Mouse (Mus musculus) hindbrain, embryonic 16.5 days (tissue): ENCODE measurements around the gene Ppp1r12b. TPM values are rescaled to one million over a fixed set of nuclear protein-coding genes. Genes with fewer than 3 reads are reported as not detected.

Experiments
- ATAC-seq: fragments of 200-750 bp; cut with Nextera tagmentation; 2 replicates; pipeline ENCODE4 v1.8.0; 2017; ENCODE audit warnings: moderate TSS enrichment, moderate library complexity
- H3K27ac ChIP-seq: fragments of 300-500 bp; sonication (generic); 2 replicates; pipeline ENCODE4 v1.5.1; 2014; ENCODE audit warnings: low read depth, mild to moderate bottlenecking, control low read depth, low read length, moderate library complexity
- H3K27me3 ChIP-seq: fragments of 300-500 bp; sonication (generic); replicated peaks from 2 replicates; pipeline ENCODE4 v1.6.1; 2014; ENCODE audit warnings: low read length; ENCODE audit not compliant: control insufficient read depth, insufficient read depth
- H3K36me3 ChIP-seq: fragments of 300-500 bp; sonication (generic); 2 replicates; pipeline ENCODE4 v1.6.1; 2014; ENCODE audit warnings: mild to moderate bottlenecking, low read length, moderate library complexity, mixed read lengths; ENCODE audit not compliant: control insufficient read depth, insufficient read depth
- H3K4me1 ChIP-seq: fragments of 300-500 bp; sonication (generic); 2 replicates; pipeline ENCODE4 v1.6.1; 2014; ENCODE audit warnings: low read depth, low read length; ENCODE audit not compliant: control insufficient read depth, insufficient read depth
- H3K4me2 ChIP-seq: fragments of 300-500 bp; sonication (generic); 2 replicates; pipeline ENCODE4 v1.6.1; 2014; ENCODE audit warnings: mild to moderate bottlenecking, low read length, control low read depth, moderate library complexity
- H3K4me3 ChIP-seq: fragments of 300-500 bp; sonication (generic); 2 replicates; pipeline ENCODE4 v1.5.1; 2014; ENCODE audit warnings: mild to moderate bottlenecking, low read length, control low read depth, moderate library complexity
- H3K9ac ChIP-seq: fragments of 300-500 bp; sonication (generic); 2 replicates; pipeline ENCODE4 v1.6.1; 2014; ENCODE audit warnings: low read depth, mild to moderate bottlenecking, control low read depth, low read length, moderate library complexity
- H3K9me3 ChIP-seq: fragments of 300-500 bp; sonication (generic); 2 replicates; pipeline ENCODE4 v1.6.1; 2014; ENCODE audit warnings: mild to moderate bottlenecking, low read length, moderate library complexity; ENCODE audit not compliant: control insufficient read depth
- WGBS: fragments of 180-500 bp; shearing (Covaris S2); extraction: QIAGEN DNeasy Blood & Tissue Kit; methylation state at CpG from one replicate; pipeline ENCODE4 v1.1.7; 2014; 5-methylcytosine and 5-hydroxymethylcytosine counted together
- polyA plus RNA-seq: library from polyadenylated mRNA; unstranded; fragments of >200 nt; fragmentation: Nextera tagmentation; extraction: Ambion mirVana; gene quantifications from 2 replicates; pipeline ENCODE4 v1.2.1, GENCODE M21; 2015

Ppp1r12b gene
- polyA plus RNA-seq, 1 experiment from 2014 or later = 13.4 TPM

DNA sequence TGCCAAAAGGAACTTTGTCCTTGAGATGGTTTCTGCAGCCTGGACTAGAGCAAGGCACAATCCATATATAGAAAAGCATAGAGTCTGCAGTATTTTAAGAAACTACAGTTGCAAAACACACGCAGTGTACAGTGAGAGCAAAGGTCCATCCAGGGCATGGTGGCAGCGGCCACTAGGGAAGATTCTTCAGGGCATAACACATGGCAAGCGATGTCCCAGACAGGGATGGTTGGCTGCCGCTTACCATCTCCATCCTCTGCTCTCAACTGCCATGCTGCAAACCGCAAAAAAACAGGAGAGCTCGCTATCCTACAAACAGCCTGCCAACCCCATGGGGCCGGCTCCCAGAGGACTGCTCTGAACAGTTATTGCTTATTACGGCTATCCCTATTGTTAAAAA lies 132.4 kb downstream of the Ppp1r12b start:
- 64% methylated on average over 8 of the region's 8 CpGs for WGBS
- no peak overlapping the region for H3K4me2 ChIP-seq
- H3K4me1 ChIP-seq = no peaks in the 10 kb centered on the region
- H3K36me3 ChIP-seq = no peaks in the 10 kb centered on the region
- no peaks in the 10 kb centered on the region for H3K9me3 ChIP-seq
- no peak overlapping the region for H3K9ac ChIP-seq
- ATAC-seq = no peak
- H3K4me3 ChIP-seq = no peak overlapping the region
- H3K27ac ChIP-seq = no peak overlapping the region
- H3K27me3 ChIP-seq = no peaks in the 10 kb centered on the region

DNA sequence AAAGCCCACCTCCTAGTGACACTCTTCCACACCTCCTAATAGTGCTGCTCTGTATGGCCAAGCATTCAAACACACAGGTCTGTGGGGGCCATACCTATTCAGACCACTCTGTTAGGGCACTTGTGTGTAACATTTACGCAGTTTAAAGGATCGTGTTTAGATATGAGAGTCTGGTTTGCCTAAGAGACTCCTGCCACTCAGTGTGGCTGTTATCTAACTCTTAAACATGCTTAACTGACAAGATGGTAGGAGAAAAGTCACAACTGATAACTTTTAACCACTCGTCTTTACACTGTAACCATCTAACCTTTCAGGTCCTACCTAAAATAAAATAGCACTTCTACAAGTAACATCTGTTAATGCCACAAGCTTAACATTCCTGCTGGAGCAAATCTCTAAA lies 134.9 kb downstream of the Ppp1r12b start:
- 93% methylated on average over 3 of the region's 3 CpGs for WGBS
- Histone ChIP-seq H3K9me3 (no peaks in the 10 kb centered on the region), H3K4me1 (peaks cover 5% of the 10 kb centered on the region; the same call in 1 of the 2 replicates), H3K4me2 (no peak overlapping the region), H3K36me3 (no peaks in the 10 kb centered on the region), H3K9ac (no peak overlapping the region), H3K4me3 (no peak overlapping the region), H3K27ac (no peak overlapping the region), H3K27me3 (no peaks in the 10 kb centered on the region)
- ATAC-seq = no peak

DNA sequence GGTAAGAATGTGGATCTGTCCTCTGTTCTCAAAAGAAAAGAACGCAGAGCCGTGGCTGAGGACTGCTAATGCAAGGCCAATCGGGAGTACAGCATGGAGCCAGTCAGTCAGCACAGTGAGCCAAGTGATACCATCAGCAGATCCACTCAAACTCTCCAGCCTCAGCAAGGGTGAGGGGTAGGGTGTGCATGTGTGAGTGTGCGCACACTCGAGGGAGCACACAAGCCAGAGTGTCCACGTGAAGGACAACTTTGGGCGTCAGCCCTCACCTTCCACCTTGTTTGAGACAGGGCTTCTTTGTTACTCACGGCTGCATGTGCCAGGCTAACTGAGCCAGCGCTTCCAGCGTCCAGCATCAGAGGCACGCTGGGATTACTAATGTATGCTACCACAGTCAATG lies 136.5 kb downstream of the Ppp1r12b start:
- Histone ChIP-seq H3K4me1 (peaks cover 5% of the 10 kb centered on the region; the same call in 1 of the 2 replicates), H3K4me2 (no peak overlapping the region), H3K9me3 (no peaks in the 10 kb centered on the region), H3K27ac (no peak overlapping the region), H3K4me3 (no peak overlapping the region), H3K27me3 (no peaks in the 10 kb centered on the region), H3K36me3 (no peaks in the 10 kb centered on the region), H3K9ac (no peak overlapping the region)
- WGBS = 94% methylated on average over 11 of the region's 11 CpGs
- ATAC-seq = no peak

DNA sequence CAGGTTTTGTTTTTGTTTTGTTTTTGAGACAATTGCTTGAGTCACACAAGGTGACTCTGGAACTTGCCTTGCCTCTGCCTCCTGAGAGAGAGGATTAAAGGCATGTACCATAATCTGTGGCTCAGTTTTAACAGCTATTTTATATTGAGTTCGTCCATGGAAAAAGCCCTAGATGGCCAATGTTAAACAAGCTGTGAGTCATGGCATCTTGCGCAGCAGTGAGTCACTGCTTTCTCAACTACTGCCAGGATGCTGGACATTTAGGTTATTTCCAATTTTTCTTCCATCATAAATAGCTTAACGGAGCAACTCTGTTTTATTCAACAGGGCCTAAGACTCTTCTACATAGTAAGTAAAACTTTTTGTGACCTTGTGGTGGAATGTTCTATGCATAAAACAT lies 137.0 kb downstream of the Ppp1r12b start:
- Histone ChIP-seq H3K27ac (no peak overlapping the region), H3K9ac (no peak overlapping the region), H3K4me1 (peaks cover 5% of the 10 kb centered on the region; the same call in 1 of the 2 replicates), H3K9me3 (no peaks in the 10 kb centered on the region), H3K4me3 (no peak overlapping the region), H3K4me2 (no peak overlapping the region), H3K27me3 (no peaks in the 10 kb centered on the region), H3K36me3 (no peaks in the 10 kb centered on the region)
- 94% methylated on average over 3 of the region's 3 CpGs for WGBS
- no peak for ATAC-seq

DNA sequence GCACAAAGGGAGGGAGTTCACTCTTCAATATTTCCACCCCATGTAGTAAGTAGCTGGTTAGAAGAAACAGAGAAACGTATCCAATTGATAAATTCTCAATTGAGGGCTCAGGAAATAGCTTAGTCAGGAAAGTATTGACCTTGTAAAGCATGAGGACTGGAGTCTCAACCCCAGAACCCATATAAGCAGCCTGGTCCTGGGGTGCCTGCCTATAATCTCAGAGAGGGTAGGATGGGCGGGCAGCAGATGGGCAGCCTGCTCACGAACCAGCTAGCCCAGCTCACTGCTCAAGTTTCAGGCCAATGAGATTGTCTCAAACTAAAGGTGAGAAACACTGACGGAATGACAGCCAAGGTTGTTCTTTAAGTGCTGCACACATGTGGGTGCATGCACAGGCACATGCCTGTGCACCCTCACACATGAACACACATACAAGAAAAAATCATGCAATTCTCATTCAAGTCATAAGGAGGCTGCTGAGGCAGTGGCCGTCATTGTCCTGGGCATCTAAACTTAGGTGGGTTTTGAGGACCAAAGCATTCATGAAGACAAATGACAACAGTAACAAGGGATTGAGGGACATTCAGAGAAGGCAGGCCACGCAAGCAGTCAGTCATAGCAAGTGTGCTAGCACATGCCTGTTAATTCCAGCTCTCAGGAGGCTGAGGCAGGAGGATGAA lies 137.7 kb downstream of the Ppp1r12b start:
- no peaks in the 10 kb centered on the region for H3K36me3 ChIP-seq
- H3K9me3 ChIP-seq = no peaks in the 10 kb centered on the region
- H3K4me2 ChIP-seq = no peak overlapping the region
- no peak for ATAC-seq
- H3K27ac ChIP-seq = no peak overlapping the region
- H3K4me3 ChIP-seq = no peak overlapping the region
- no peak overlapping the region for H3K9ac ChIP-seq
- H3K27me3 ChIP-seq = no peaks in the 10 kb centered on the region
- 96% methylated on average over 6 of the region's 6 CpGs for WGBS
- H3K4me1 ChIP-seq = peaks cover 5% of the 10 kb centered on the region; the same call in 1 of the 2 replicates

DNA sequence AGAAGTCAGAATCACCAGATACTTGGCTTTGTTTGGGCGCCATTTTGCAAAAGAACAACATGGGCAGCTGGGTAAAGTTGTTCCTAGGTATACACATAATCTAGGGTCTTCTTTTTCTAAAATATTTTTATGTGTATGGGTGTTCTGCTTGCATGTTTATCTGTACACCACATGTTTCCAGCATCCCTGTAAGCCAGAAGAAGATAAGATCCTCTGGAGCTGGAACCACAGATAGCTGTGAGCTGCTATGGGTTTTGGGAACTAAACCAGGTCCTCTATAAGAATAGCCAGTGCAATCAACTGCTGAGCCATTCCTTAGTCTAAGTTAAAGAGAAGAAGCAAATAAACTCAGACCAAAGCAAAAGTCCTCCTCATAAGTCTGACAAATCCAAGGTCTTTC lies 138.6 kb downstream of the Ppp1r12b start:
- WGBS = 97% methylated on average over 1 of the region's 1 CpGs
- Histone ChIP-seq H3K27me3 (no peaks in the 10 kb centered on the region), H3K27ac (no peak overlapping the region), H3K36me3 (no peaks in the 10 kb centered on the region), H3K9me3 (no peaks in the 10 kb centered on the region), H3K9ac (no peak overlapping the region), H3K4me1 (peaks cover 5% of the 10 kb centered on the region; the same call in 1 of the 2 replicates), H3K4me2 (no peak overlapping the region), H3K4me3 (no peak overlapping the region)
- no peak for ATAC-seq

DNA sequence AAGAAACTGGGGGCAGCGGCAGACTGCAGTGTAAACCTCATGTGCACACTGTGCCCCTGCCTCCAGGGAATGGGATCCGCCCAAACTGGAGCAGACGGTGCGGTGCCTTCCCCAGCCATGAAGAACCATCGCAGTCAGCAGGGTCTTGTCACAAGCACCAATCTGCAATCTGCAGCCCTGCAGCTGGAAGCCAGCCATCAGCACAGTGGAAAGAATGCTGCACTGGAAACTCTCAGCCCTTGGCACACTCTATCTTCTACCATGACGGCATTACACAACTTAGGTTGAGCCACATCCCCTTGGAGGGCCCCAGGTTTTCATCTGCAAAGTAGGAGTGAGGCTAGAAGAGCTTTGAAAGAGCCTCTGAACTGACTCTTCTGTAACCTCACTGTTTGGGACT lies 139.1 kb downstream of the Ppp1r12b start:
- WGBS = 45% methylated on average over 6 of the region's 6 CpGs
- Histone ChIP-seq H3K27me3 (no peaks in the 10 kb centered on the region), H3K36me3 (no peaks in the 10 kb centered on the region), H3K9me3 (no peaks in the 10 kb centered on the region), H3K4me1 (peaks cover 5% of the 10 kb centered on the region; the same call in 1 of the 2 replicates), H3K9ac (no peak overlapping the region), H3K4me3 (no peak overlapping the region), H3K4me2 (no peak overlapping the region), H3K27ac (no peak overlapping the region)
- ATAC-seq = peak; percentile 79

DNA sequence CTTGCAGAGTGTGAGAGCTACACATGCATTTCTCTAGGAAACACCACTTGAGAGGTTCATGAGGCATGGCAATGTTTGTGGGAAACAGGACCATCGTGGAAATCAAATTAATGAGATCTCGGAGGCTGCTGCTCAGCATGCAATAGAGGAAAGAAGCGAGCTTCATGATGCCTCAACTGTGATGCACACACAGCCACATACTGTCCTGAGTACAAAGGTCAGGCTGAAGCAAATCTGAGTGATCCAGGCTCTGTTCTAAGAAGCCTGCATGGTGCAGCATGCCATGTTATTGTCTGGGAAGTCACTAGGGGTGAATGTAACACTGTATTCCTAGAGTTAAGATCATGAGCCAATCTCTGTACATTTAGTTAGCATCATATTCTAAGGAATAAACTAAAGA lies 140.0 kb downstream of the Ppp1r12b start:
- no peaks in the 10 kb centered on the region for H3K27me3 ChIP-seq
- H3K36me3 ChIP-seq = peaks cover 4% of the 10 kb centered on the region; the same call in 1 of the 2 replicates
- no peak overlapping the region for H3K4me2 ChIP-seq
- no peak overlapping the region for H3K4me3 ChIP-seq
- peaks cover 5% of the 10 kb centered on the region; the same call in 1 of the 2 replicates for H3K4me1 ChIP-seq
- no peak overlapping the region for H3K9ac ChIP-seq
- no peaks in the 10 kb centered on the region for H3K9me3 ChIP-seq
- H3K27ac ChIP-seq = no peak overlapping the region
- 0 out of 2 replicates have a peak, but pooled peaks have one; percentile 14 for ATAC-seq
- 42% methylated on average over 3 of the region's 3 CpGs for WGBS

DNA sequence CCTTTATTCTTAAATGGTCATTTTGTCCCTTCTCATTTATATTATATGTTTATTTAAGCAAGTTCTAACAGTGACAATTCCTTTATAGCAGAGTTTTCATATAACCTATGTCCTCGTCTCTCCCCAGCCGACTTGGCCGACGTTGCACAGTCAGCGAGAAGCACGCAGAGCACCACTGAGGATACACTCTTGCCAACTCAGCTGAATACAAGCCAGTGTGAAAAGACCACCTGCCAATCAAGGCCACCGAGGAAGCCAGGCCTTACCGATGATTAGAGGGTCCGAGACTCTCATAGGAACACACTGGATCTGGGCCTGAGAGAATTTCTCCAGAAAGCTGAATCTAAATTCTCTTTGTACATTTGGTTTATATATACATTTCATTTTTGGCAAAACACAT lies 150.3 kb downstream of the Ppp1r12b start:
- Histone ChIP-seq H3K27ac (no peak overlapping the region), H3K9ac (no peak overlapping the region), H3K27me3 (no peaks in the 10 kb centered on the region), H3K9me3 (no peaks in the 10 kb centered on the region), H3K4me2 (no peak overlapping the region), H3K36me3 (no peaks in the 10 kb centered on the region), H3K4me1 (peaks cover 8% of the 10 kb centered on the region), H3K4me3 (no peak overlapping the region)
- ATAC-seq = peak; percentile 69
- WGBS = 36% methylated on average over 9 of the region's 9 CpGs
